27 mouse cellular contexts compared by ENCODE assay signal in genomic region chr10:91267886-91268285, GRCm38 (mm10).
DNase-seq lines count a peak whose midpoint lies in the region; ATAC-seq and TF ChIP-seq lines count a peak whose summit lies in the region.
"Had no signal": no experiment of that assay in that cellular context is flagged by ENCODE, and none has a peak within 500 bp of the region (broad histone marks: within the 10 kb centered on the region; RNA-seq: fewer than 3 reads in every experiment).

No protein-coding gene starts in this region.

- no peak overlapping the region for H3K27ac ChIP-seq in lung, postnatal 0 days (ENCODE audit: low read length)
- H3K27ac ChIP-seq in heart, postnatal 0 days (ENCODE audit: low read depth), result no peak overlapping the region
- H3K27ac ChIP-seq: forebrain, embryonic 10.5 days; hindbrain, embryonic 15.5 days; left cerebral cortex, adult 2 months; liver, embryonic 14.5 days; midbrain, embryonic 12.5 days; neural tube, embryonic 15.5 days had no signal

- H3K27me3 ChIP-seq in lung, postnatal 0 days (replicated peaks; ENCODE audit: insufficient read depth, low read length), result no peaks in the 10 kb centered on the region
- no peaks in the 10 kb centered on the region for H3K27me3 ChIP-seq in heart, postnatal 0 days (ENCODE audit: control insufficient read depth, insufficient read depth, low read length)
- H3K27me3 ChIP-seq: CH12.LX; hindbrain, embryonic 15.5 days; neural tube, embryonic 15.5 days; Patski had no signal

- H3K9me3 ChIP-seq in lung, postnatal 0 days (ENCODE audit: low read length), result no peaks in the 10 kb centered on the region
- H3K9me3 ChIP-seq in heart, postnatal 0 days (replicated peaks; ENCODE audit: control insufficient read depth, low read length), result no peaks in the 10 kb centered on the region
- H3K9me3 ChIP-seq: forebrain, embryonic 10.5 days; G1E; hindbrain, embryonic 15.5 days; midbrain, embryonic 12.5 days; neural tube, embryonic 15.5 days had no signal

- no peak overlapping the region for H3K4me2 ChIP-seq in lung, postnatal 0 days (replicated peaks; ENCODE audit: low read depth, low read length)
- no peak overlapping the region for H3K4me2 ChIP-seq in heart, postnatal 0 days (ENCODE audit: low read depth, low read length)
- H3K4me2 ChIP-seq: hindbrain, embryonic 15.5 days; midbrain, embryonic 12.5 days; neural tube, embryonic 15.5 days had no signal

- peak; percentile 71 to 88 for DNase-seq in heart, adult 18-20 months
- no peak for DNase-seq in heart, postnatal 4 days
- DNase-seq in lung, postnatal 0 days (ENCODE audit: low spot score), result peak; percentile 41
- DNase-seq in lung, adult 2 months, result no peak
- DNase-seq in heart, postnatal 0 days (ENCODE audit: low spot score), result peak; percentile 7
- DNase-seq in heart, postnatal 36 days, result peak; percentile 42 to 52
- DNase-seq in ovary, postnatal 14 days (ENCODE audit: low spot score), result no peak
- no peak for DNase-seq in ovary, postnatal 10 days (ENCODE audit: low spot score)
- DNase-seq: B cell, adult 2 months; cerebellum, adult 18-20 months; cerebellum, postnatal 14 days; gastrocnemius, postnatal 36 days; kidney, adult 9 months; kidney, postnatal 14 days; right cerebral cortex, postnatal 14 days; spleen, adult 18-20 months; thymus, postnatal 4 days had no signal

- no peak; the same call in 1 of the 2 replicates for ATAC-seq in lung, postnatal 0 days
- peak; percentile 38; the same call in 1 of the 2 replicates for ATAC-seq in heart, postnatal 0 days (ENCODE audit: insufficient read depth, low read depth)
- ATAC-seq: forebrain, embryonic 16.5 days; Patski had no signal

- no peak for TF ChIP-seq CTCF in lung, postnatal 0 days (IDR thresholded peaks at IDR 0.05)
- no peak for TF ChIP-seq CTCF in lung, adult 2 months (IDR thresholded peaks at IDR 0.05; ENCODE audit: insufficient read depth, low read length)
- no peak for TF ChIP-seq CTCF in heart, postnatal 0 days (IDR thresholded peaks at IDR 0.05; ENCODE audit: low read depth)

- intact Hi-C loops in heart, postnatal 36 days (cut with DNase I), result no loop called here

- TF ChIP-seq POLR2A in lung, adult 2 months (IDR thresholded peaks at IDR 0.05; ENCODE audit: borderline replicate concordance, extremely low read depth, low read depth, low read length), result no peak

- no peaks in the 10 kb centered on the region for H3K4me1 ChIP-seq in lung, postnatal 0 days (ENCODE audit: insufficient read depth, low read depth, low read length)
- H3K4me1 ChIP-seq in lung, adult 2 months (ENCODE audit: control insufficient read depth, insufficient read depth, low read length), result no peaks in the 10 kb centered on the region; the same call in 1 of the 2 replicates
- H3K4me1 ChIP-seq in heart, postnatal 0 days (ENCODE audit: control insufficient read depth, insufficient read depth), result 0 out of 2 replicates have a peak, but pooled peaks cover 5% of the 10 kb centered on the region

- no peak overlapping the region for H3K4me3 ChIP-seq in lung, postnatal 0 days (ENCODE audit: low read depth, low read length)
- no peak overlapping the region for H3K4me3 ChIP-seq in lung, adult 2 months (replicated peaks; ENCODE audit: extremely low read depth, low read depth, low read length)
- no peak overlapping the region for H3K4me3 ChIP-seq in heart, postnatal 0 days (ENCODE audit: low read depth, low read length)
- H3K4me3 ChIP-seq: forebrain, embryonic 10.5 days; hindbrain, embryonic 15.5 days; left cerebral cortex, adult 2 months; midbrain, embryonic 12.5 days; neural tube, embryonic 15.5 days had no signal

- TF ChIP-seq EP300 in lung, postnatal 0 days (IDR thresholded peaks at IDR 0.05), result no peak
- no peak for TF ChIP-seq EP300 in heart, postnatal 0 days (IDR thresholded peaks at IDR 0.05; ENCODE audit: low read depth)

- H3K36me3 ChIP-seq in lung, postnatal 0 days (ENCODE audit: insufficient read depth, low read length), result no peaks in the 10 kb centered on the region
- no peaks in the 10 kb centered on the region for H3K36me3 ChIP-seq in heart, postnatal 0 days (replicated peaks; ENCODE audit: control insufficient read depth, insufficient read depth, low read length)
- H3K36me3 ChIP-seq: forebrain, embryonic 10.5 days; G1E; hindbrain, embryonic 15.5 days; midbrain, embryonic 12.5 days; neural tube, embryonic 15.5 days had no signal

- WGBS in lung, postnatal 0 days, result 77% methylated on average over 6 of the region's 6 CpGs
- WGBS in lung, adult 2 months, result 83% methylated on average over 6 of the region's 6 CpGs
- WGBS in heart, postnatal 0 days, result 66% methylated on average over 6 of the region's 6 CpGs

- no peak overlapping the region for H3K9ac ChIP-seq in lung, postnatal 0 days (replicated peaks; ENCODE audit: low read depth)
- H3K9ac ChIP-seq in heart, postnatal 0 days (replicated peaks; ENCODE audit: low read depth, low read length), result no peak overlapping the region
- H3K9ac ChIP-seq: hindbrain, embryonic 15.5 days; liver, embryonic 14.5 days; midbrain, embryonic 12.5 days; neural tube, embryonic 15.5 days had no signal

Comparison
In these comparisons a context has a peak if more than half of its experiments do, and no peak if none do; other contexts are left out.
1. DNase-seq: peak in heart, adult 18-20 months (2 of 2), lung, postnatal 0 days (single experiment), heart, postnatal 0 days (single experiment) and heart, postnatal 36 days (2 of 2); none in heart, postnatal 4 days (single experiment), lung, adult 2 months (single experiment), ovary, postnatal 14 days (single experiment) and ovary, postnatal 10 days (single experiment).